Mouse (Mus musculus): ENCODE measurements around the gene Lsm11.

- no peak for TF ChIP-seq GATA1 (IDR thresholded peaks at IDR 0.05; ENCODE audit: low read length)
- no peak for TF ChIP-seq TAL1 (IDR thresholded peaks at IDR 0.05; ENCODE audit: low read length)
These were observed at the start of gene Lsm11 for GRCm38 (mm10) chr11:45944643-45945156.

All from erythroblast, embryonic 14.5 days (primary cell).